18 mouse cellular contexts compared by ENCODE assay signal in the genomic region with DNA sequence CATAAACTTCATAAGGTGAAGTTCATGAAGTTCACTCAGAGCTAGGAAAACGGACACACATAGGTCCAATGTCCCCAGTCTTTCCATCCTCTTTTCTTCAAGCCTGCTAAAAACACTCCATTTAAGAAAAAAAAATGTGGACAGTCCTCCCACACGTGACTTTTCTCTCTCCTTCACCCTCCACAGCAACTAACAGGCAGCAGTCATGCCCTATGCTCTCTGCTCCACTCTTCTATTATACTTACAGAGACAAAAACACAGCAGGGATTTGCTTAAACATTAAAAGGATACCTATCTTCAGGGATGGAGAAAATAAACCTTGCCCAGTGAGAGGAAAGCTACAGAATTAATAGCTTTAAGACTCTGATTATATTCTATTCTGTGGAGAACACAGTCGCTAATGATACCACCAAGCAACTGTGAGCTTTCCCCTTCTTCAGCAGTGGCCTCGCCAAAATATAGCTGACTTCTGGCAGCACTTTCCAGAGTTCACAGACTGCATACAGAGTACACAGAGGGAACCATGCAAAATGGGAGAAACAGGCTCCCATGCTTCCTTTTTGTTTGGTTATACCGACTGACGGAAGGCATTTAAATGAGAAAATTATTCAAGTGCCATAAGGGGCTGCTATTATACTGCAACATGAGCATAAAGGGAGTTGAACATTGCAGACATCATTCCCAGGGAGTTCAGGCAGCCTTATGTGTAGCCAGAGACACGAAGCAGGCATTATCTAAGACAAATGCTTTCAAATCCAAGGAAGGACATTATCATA.
DNase-seq lines count a peak whose midpoint lies in the region; ATAC-seq and TF ChIP-seq lines count a peak whose summit lies in the region.
"Had no signal": no experiment of that assay in that cellular context is flagged by ENCODE, and none has a peak within 500 bp of the region (broad histone marks: within the 10 kb centered on the region; RNA-seq: fewer than 3 reads in every experiment).

No protein-coding gene starts in this region.

- peak; percentile 74 for ATAC-seq in forebrain, embryonic 11.5 days (replicated peaks; ENCODE audit: low FRiP score)
- peak; percentile 66 for ATAC-seq in forebrain, postnatal 0 days
- peak; percentile 72 for ATAC-seq in neural tube, embryonic 13.5 days (ENCODE audit: low read depth)
- ATAC-seq: activated CD4-positive, CD25-positive, alpha-beta regulatory T cell, adult 4 months; inflammation-experienced regulatory T-cells, adult 6 months; liver, postnatal 0 days had no signal

- H3K9ac ChIP-seq in forebrain, embryonic 11.5 days (ENCODE audit: low read length) = no peak overlapping the region
- no peak overlapping the region for H3K9ac ChIP-seq in forebrain, postnatal 0 days
- 0 out of 2 replicates have a peak overlapping the region, but pooled peaks have one; percentile 31 for H3K9ac ChIP-seq in neural tube, embryonic 13.5 days
- H3K9ac ChIP-seq: heart, embryonic 15.5 days; limb, embryonic 13.5 days; liver, postnatal 0 days had no signal

- no peak overlapping the region for H3K4me2 ChIP-seq in forebrain, embryonic 11.5 days (ENCODE audit: low read depth, low read length, severe bottlenecking)
- H3K4me2 ChIP-seq in forebrain, postnatal 0 days (ENCODE audit: low read depth) = no peak overlapping the region
- 0 out of 2 replicates have a peak overlapping the region, but pooled peaks have one; percentile 2 for H3K4me2 ChIP-seq in neural tube, embryonic 13.5 days
- H3K4me2 ChIP-seq: heart, embryonic 15.5 days; limb, embryonic 13.5 days had no signal

- H3K36me3 ChIP-seq in forebrain, embryonic 11.5 days (ENCODE audit: control insufficient read depth, insufficient read depth, low read length) = no peaks in the 10 kb centered on the region
- no peaks in the 10 kb centered on the region for H3K36me3 ChIP-seq in forebrain, embryonic 10.5 days (replicated peaks)
- no peaks in the 10 kb centered on the region for H3K36me3 ChIP-seq in forebrain, postnatal 0 days (ENCODE audit: insufficient read depth)
- H3K36me3 ChIP-seq in midbrain, embryonic 10.5 days = no peaks in the 10 kb centered on the region
- no peaks in the 10 kb centered on the region for H3K36me3 ChIP-seq in neural tube, embryonic 13.5 days
- H3K36me3 ChIP-seq: heart, embryonic 15.5 days; limb, embryonic 13.5 days had no signal

- H3K27ac ChIP-seq in forebrain, embryonic 11.5 days (ENCODE audit: low read depth, low read length) = no peak overlapping the region
- H3K27ac ChIP-seq in forebrain, embryonic 10.5 days = no peak overlapping the region
- peak overlapping the region; percentile 60; the same call in 1 of the 2 replicates for H3K27ac ChIP-seq in forebrain, postnatal 0 days (ENCODE audit: low read depth, low read length)
- H3K27ac ChIP-seq in midbrain, embryonic 10.5 days (replicated peaks) = peak overlapping the region; percentile 46; the same call in 1 of the 2 replicates
- peak overlapping the region; percentile 83 for H3K27ac ChIP-seq in neural tube, embryonic 13.5 days (replicated peaks)
- H3K27ac ChIP-seq: heart, embryonic 15.5 days; kidney, postnatal 0 days; limb, embryonic 13.5 days had no signal

- peak; percentile 37; the same call in 1 of the 2 replicates for TF ChIP-seq CTCF in forebrain, postnatal 0 days (IDR thresholded peaks at IDR 0.05; ENCODE audit: low read depth)

- H3K4me3 ChIP-seq in forebrain, embryonic 11.5 days (ENCODE audit: low read depth, low read length) = no peak overlapping the region
- H3K4me3 ChIP-seq in forebrain, embryonic 10.5 days = no peak overlapping the region
- no peak overlapping the region for H3K4me3 ChIP-seq in forebrain, postnatal 0 days (ENCODE audit: low read depth, low read length)
- H3K4me3 ChIP-seq in midbrain, embryonic 10.5 days = no peak overlapping the region
- no peak overlapping the region for H3K4me3 ChIP-seq in neural tube, embryonic 13.5 days
- H3K4me3 ChIP-seq: heart, embryonic 15.5 days; limb, embryonic 13.5 days had no signal

- whole genome bisulfite sequencing in forebrain, embryonic 11.5 days = 20% methylated on average over 7 of the region's 7 CpGs
- 41% methylated on average over 7 of the region's 7 CpGs for WGBS in forebrain, embryonic 10.5 days
- WGBS in forebrain, postnatal 0 days = 10% methylated on average over 7 of the region's 7 CpGs
- 33% methylated on average over 7 of the region's 7 CpGs for WGBS in midbrain, embryonic 10.5 days
- WGBS in neural tube, embryonic 13.5 days = 20% methylated on average over 7 of the region's 7 CpGs

- H3K27me3 ChIP-seq in forebrain, embryonic 11.5 days (ENCODE audit: control insufficient read depth, insufficient read depth, low read length) = no peaks in the 10 kb centered on the region
- H3K27me3 ChIP-seq in forebrain, embryonic 10.5 days (ENCODE audit: poor library complexity, severe bottlenecking) = peaks cover 4% of the 10 kb centered on the region
- no peaks in the 10 kb centered on the region for H3K27me3 ChIP-seq in forebrain, postnatal 0 days (ENCODE audit: insufficient read depth, low read length)
- no peaks in the 10 kb centered on the region for H3K27me3 ChIP-seq in midbrain, embryonic 10.5 days (ENCODE audit: low read depth, poor library complexity, severe bottlenecking)
- no peaks in the 10 kb centered on the region for H3K27me3 ChIP-seq in neural tube, embryonic 13.5 days
- H3K27me3 ChIP-seq: heart, embryonic 15.5 days; limb, embryonic 13.5 days had no signal

- DNase-seq in forebrain, embryonic 11.5 days (ENCODE audit: low spot score) = no peak
- no peak for DNase-seq in forebrain, embryonic 10.5 days (ENCODE audit: extremely low spot score, low spot score)
- DNase-seq in forebrain, postnatal 0 days = peak; percentile 51
- no peak for DNase-seq in midbrain, embryonic 10.5 days (ENCODE audit: low spot score)
- no peak for DNase-seq in heart, postnatal 10 days
- no peak for DNase-seq in heart, adult 11 months
- no peak for DNase-seq in right cerebral cortex, postnatal 14 days
- DNase-seq: cerebellum, adult 11-12 months; cerebellum, postnatal 36 days; liver, postnatal 0 days; lung, postnatal 4 days; right cerebral cortex, postnatal 4 days had no signal

- intact Hi-C loops in heart, postnatal 10 days (cut with DNase I) = no loop called here

- no peaks in the 10 kb centered on the region for H3K9me3 ChIP-seq in forebrain, embryonic 11.5 days (ENCODE audit: control insufficient read depth, low read length)
- H3K9me3 ChIP-seq in forebrain, embryonic 10.5 days = no peaks in the 10 kb centered on the region
- no peaks in the 10 kb centered on the region for H3K9me3 ChIP-seq in forebrain, postnatal 0 days (ENCODE audit: low read length)
- H3K9me3 ChIP-seq in midbrain, embryonic 10.5 days (replicated peaks) = no peaks in the 10 kb centered on the region
- no peaks in the 10 kb centered on the region for H3K9me3 ChIP-seq in neural tube, embryonic 13.5 days
- H3K9me3 ChIP-seq: heart, embryonic 15.5 days; limb, embryonic 13.5 days had no signal

- peaks cover 4% of the 10 kb centered on the region; the same call in 1 of the 2 replicates for H3K4me1 ChIP-seq in forebrain, embryonic 11.5 days (replicated peaks; ENCODE audit: control insufficient read depth, insufficient read depth, low read length)
- peaks cover 18% of the 10 kb centered on the region for H3K4me1 ChIP-seq in forebrain, embryonic 10.5 days
- H3K4me1 ChIP-seq in forebrain, postnatal 0 days (ENCODE audit: insufficient read depth) = peaks cover 16% of the 10 kb centered on the region
- peaks cover 18% of the 10 kb centered on the region for H3K4me1 ChIP-seq in midbrain, embryonic 10.5 days
- H3K4me1 ChIP-seq in neural tube, embryonic 13.5 days (replicated peaks) = peaks cover 40% of the 10 kb centered on the region
- H3K4me1 ChIP-seq: heart, embryonic 15.5 days; limb, embryonic 13.5 days had no signal

Comparison
In these comparisons a context has a peak if more than half of its experiments do, and no peak if none do; other contexts are left out.
1. H3K27ac ChIP-seq: peak in forebrain, postnatal 0 days (single experiment), midbrain, embryonic 10.5 days (single experiment) and neural tube, embryonic 13.5 days (single experiment); none in forebrain, embryonic 11.5 days (single experiment) and forebrain, embryonic 10.5 days (single experiment).
2. Peak in every context shown above with its lines, with median percentiles within 50 percentile points of each other: ATAC-seq.